Mouse (Mus musculus) 3134 (cell line): ENCODE measurements around the gene Gm3373.
"Not testable (repeated sequence)": the region's sequence is repeated elsewhere in the genome, so short reads cannot be mapped to it uniquely, and the experiment has no call there.

Experiments used
- DNase-seq: peaks from one replicate; pipeline ENCODE4 v3.0.0-alpha.2; 2011; ENCODE audit warnings: low spot score; ENCODE audit not compliant: insufficient read length; ENCODE audit errors: extremely low read depth

The Gm3373 gene

GRCm38 (mm10) chr14:5741477-5741876, at the start of gene Gm3373:
Gm3373 (minus strand) TSS chr14:5741577.
- not testable (repeated sequence) for DNase-seq

GRCm38 (mm10) chr14:5687357-5687756, 54.0 kb downstream of the Gm3373 start, which contains the start of gene Gm9603:
Gm9603 (minus strand) TSS chr14:5687457.
- DNase-seq: not testable (repeated sequence)
